Mouse (Mus musculus) embryonic facial prominence, embryonic 13.5 days (tissue): Measurements from ENCODE around the gene Gpr180. TPM values are rescaled to one million over a fixed set of nuclear protein-coding genes. Genes with fewer than 3 reads are reported as not detected.
A peak's percentile ranks its signal among the peaks of the same experiment; 100 is the strongest.
"Not testable (repeated sequence)": the region's sequence is repeated elsewhere in the genome, so short reads cannot be mapped to it uniquely, and the experiment has no call there.

ENCODE experiments used
- ATAC-seq: fragments of 200-750 bp; cut with Nextera tagmentation; 2 replicates; pipeline ENCODE4 v1.8.0; 2017; ENCODE audit warnings: low read depth; ENCODE audit not compliant: insufficient number of reproducible peaks, insufficient read depth, low FRiP score, low TSS enrichment
- H3K27ac ChIP-seq: fragments of 300-500 bp; sonication (generic); 2 replicates; pipeline ENCODE4 v1.5.1; 2015; ENCODE audit warnings: moderate library complexity, mild to moderate bottlenecking, inconsistent platforms
- H3K27me3 ChIP-seq: fragments of 300-500 bp; sonication (generic); 2 replicates; pipeline ENCODE4 v1.6.1; 2015; ENCODE audit warnings: mild to moderate bottlenecking, inconsistent platforms
- H3K36me3 ChIP-seq: fragments of 300-500 bp; sonication (generic); 2 replicates; pipeline ENCODE4 v1.6.1; 2015; ENCODE audit warnings: mild to moderate bottlenecking, inconsistent platforms
- H3K4me1 ChIP-seq: fragments of 300-500 bp; sonication (generic); 2 replicates; pipeline ENCODE4 v1.6.1; 2015; ENCODE audit warnings: inconsistent platforms
- H3K4me2 ChIP-seq: fragments of 300-500 bp; sonication (generic); 2 replicates; pipeline ENCODE4 v1.6.1; 2015; ENCODE audit warnings: moderate library complexity, mild to moderate bottlenecking, inconsistent platforms
- H3K4me3 ChIP-seq: fragments of 300-500 bp; sonication (generic); 2 replicates; pipeline ENCODE4 v1.5.1; 2015; ENCODE audit warnings: mild to moderate bottlenecking, inconsistent platforms
- H3K9ac ChIP-seq: fragments of 300-500 bp; sonication (generic); 2 replicates; pipeline ENCODE4 v1.6.1; 2015; ENCODE audit warnings: mild to moderate bottlenecking, inconsistent platforms
- H3K9me3 ChIP-seq: fragments of 300-500 bp; sonication (generic); 2 replicates; pipeline ENCODE4 v1.6.1; 2016; ENCODE audit warnings: inconsistent platforms
- WGBS: fragments of 180-500 bp; shearing (Covaris S2); methylation state at CpG from one replicate; pipeline ENCODE4 v1.1.7; 2015; ENCODE audit warnings: mixed read lengths; 5-methylcytosine and 5-hydroxymethylcytosine counted together
- polyA plus RNA-seq: library from polyadenylated mRNA; unstranded; fragments of >200 nt; fragmentation: Nextera tagmentation; extraction: Ambion mirVana; gene quantifications from 2 replicates; pipeline ENCODE4 v1.2.1, GENCODE M21; 2015

The Gpr180 gene
- 61.1 and 63.7 TPM in 2 replicates for polyA plus RNA-seq

DNA sequence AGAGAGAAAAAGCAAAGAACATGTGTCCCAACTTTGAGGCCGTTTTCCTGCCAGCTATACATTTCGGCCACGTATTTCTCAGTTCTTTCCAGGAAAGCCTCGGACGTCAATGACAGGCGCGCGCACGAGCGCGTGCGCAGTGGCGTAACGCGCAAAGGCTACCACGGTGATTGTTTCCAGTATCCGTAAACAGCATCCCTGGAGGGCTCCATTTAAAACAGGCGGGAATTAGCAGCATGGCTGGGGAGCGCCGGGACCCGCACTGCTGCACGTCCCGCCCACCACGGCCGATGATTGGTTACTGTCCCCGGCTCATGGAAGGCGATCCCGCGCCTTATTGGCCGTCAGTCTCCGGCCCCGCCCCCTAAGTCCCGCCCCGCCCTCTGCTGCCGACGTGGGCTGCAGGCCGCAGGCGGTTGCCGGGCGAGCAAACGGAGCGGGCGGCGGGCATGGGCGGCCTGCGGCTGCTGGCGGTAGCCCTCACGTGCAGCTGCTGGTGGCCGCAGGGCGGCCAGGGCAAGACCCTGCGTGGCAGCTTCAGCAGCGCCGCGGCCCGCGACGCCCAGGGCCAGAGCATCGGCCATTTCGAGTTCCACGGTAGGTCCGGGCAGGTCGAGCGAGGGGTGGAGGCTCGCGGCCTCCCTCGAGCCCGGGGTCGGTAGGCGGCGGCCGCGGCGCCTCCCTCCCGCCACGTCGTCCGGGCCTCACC is at the start of gene Gpr180:
Gene Gpr180, plus strand, starts transcription at position 415 of the 709 bp plus-strand sequence.
- Histone ChIP-seq H3K4me2 (peak within 1 kb of the TSS; percentile 76), H3K4me1 (peaks cover 16% of the 10 kb centered on the region), H3K27me3 (peaks cover 10% of the 10 kb centered on the region; the same call in 1 of the 2 replicates), H3K36me3 (peaks cover 27% of the 10 kb centered on the region), H3K27ac (peak within 1 kb of the TSS; percentile 82), H3K9ac (peak within 1 kb of the TSS; percentile 93), H3K9me3 (no peaks in the 10 kb centered on the region), H3K4me3 (peak within 1 kb of the TSS; percentile 88)
- under 1% methylated on average over 77 of the region's 77 CpGs for WGBS
- ATAC-seq: peak; percentile 97

DNA sequence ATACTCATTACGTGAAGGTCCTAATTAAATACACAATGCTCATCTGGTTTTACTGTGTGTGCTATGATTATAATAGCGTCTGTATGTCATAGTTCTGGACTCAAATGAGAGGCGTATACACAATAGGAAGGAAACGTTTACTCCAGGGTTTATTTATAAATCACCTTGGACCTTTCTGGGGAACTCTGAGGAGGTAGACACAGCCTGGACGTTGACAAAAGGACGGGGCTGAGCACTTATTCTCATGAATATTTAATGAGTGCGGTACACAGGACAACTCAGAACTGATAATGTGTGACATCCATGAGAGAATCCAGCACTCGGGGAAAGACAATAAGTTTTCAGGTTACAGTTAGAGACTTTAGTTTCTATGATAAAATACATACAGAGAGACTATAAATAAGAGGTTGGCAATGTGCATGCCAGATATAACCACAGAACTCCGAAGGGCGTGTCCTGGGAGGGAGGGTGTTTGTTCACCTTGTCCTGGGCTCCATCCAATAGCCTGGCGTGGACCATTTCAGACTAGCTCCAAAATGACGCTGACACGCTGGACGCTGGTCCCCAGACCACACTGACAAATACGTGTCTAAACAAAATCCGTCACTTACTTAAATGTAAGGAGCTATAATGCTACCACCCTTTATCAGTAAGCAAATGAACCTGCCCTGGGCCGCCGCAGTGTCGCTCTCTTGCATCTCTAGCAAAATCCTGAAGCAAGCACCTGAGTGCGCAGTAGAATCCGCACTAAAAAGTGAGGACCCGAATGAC is 48.3 kb upstream of the Gpr180 start:
- peak overlapping the region; percentile 69 for H3K4me3 ChIP-seq
- peak overlapping the region; percentile 71 for H3K27ac ChIP-seq
- no peak for ATAC-seq
- WGBS: 11% methylated on average over 22 of the region's 22 CpGs
- H3K36me3 ChIP-seq: no peaks in the 10 kb centered on the region
- peaks cover 8% of the 10 kb centered on the region; the same call in 1 of the 2 replicates for H3K27me3 ChIP-seq
- peak overlapping the region; percentile 66 for H3K9ac ChIP-seq
- H3K4me2 ChIP-seq: peak overlapping the region; percentile 71
- H3K4me1 ChIP-seq: peaks cover 5% of the 10 kb centered on the region
- H3K9me3 ChIP-seq: no peaks in the 10 kb centered on the region

DNA sequence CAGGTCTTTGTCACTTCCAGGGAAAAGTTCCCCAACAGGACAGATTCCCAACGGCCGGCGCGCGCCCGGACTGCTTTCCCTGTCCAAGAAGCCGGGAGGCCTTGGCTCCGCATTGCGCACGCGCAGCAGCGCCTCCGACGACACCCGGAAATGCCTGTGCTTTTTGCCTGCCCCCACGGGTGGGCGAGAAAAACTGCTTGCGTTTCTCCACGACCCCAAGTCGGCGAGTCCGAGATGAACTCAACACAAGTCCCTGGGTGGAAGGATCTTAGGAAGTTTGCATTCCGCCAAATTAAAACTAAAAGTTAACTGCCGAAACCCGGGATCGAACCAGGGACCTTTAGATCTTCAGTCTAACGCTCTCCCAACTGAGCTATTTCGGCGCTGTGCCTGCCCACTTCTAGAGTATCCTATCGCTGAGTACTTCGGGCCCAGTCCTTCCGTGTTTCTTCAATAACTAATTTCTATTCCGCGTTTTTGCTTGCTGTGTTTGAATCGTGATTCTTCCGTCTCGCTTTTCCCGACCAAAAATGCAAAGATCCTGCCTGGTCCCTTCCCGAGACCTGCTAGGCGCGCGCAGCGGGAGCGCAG is 47.6 kb upstream of the Gpr180 start:
- Histone ChIP-seq H3K27ac (peak overlapping the region; percentile 71), H3K4me1 (peaks cover 5% of the 10 kb centered on the region), H3K4me3 (peak overlapping the region; percentile 69), H3K27me3 (peaks cover 8% of the 10 kb centered on the region; the same call in 1 of the 2 replicates), H3K4me2 (peak overlapping the region; percentile 71), H3K36me3 (no peaks in the 10 kb centered on the region), H3K9me3 (no peaks in the 10 kb centered on the region), H3K9ac (peak overlapping the region; percentile 66)
- ATAC-seq: peak; percentile 69
- WGBS: under 1% methylated on average over 44 of the region's 44 CpGs

DNA sequence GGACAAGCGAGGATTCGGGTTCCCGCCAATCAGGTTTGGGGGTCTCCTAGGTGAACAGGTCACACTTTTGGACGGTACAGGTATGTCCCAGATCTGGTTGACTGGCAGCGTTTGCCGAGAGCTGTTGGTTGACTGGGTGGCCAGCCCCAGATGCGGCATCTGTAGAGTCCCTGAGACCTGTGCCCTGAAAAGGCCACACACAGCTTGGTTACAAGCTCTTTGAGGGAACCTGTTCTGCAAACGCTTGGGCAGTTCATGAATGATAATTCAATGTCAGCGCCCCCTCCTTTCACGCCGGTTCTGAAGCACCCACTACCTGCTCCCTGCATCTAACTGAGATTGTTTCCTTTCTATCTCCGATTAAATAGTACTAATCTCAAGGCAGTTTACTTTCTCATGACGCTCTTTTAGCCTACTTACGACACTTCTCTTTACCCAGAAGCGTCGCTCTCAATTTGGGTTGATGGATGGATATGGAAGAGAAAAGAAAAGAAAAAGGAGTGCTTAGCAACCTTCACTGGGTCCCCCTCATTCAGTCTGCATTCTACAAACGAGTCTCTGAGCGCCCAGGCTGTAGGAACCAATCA is 47.1 kb upstream of the Gpr180 start:
- WGBS: under 1% methylated on average over 18 of the region's 18 CpGs

DNA sequence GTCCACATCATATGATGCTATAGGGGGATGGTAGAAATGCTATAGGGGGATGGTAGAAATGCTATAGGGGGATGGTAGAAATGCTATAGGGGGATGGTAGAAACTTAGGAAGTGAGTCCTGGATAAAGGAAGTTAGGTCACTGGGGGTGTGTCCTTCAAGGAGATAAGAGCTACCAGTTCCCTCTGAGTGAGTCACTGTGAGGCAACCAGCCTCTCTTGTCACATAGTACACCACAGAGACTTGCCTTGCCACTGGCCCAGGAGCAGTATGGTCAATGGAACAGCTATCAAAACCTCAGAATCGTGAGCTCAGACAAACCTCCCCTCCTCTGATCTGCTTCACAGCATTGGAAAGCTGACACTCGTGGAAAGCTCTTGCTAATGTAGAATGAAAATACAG is 38.7 kb upstream of the Gpr180 start:
- no peaks in the 10 kb centered on the region for H3K36me3 ChIP-seq
- no peak overlapping the region for H3K9ac ChIP-seq
- H3K9me3 ChIP-seq: no peaks in the 10 kb centered on the region
- H3K4me1 ChIP-seq: no peaks in the 10 kb centered on the region
- 57% methylated on average over 2 of the region's 2 CpGs for WGBS
- H3K4me2 ChIP-seq: no peak overlapping the region
- H3K4me3 ChIP-seq: no peak overlapping the region
- ATAC-seq: no peak
- no peaks in the 10 kb centered on the region for H3K27me3 ChIP-seq
- no peak overlapping the region for H3K27ac ChIP-seq

More for the DNA sequence above, 47.1 kb upstream of the Gpr180 start:
- Histone ChIP-seq H3K9me3 (no peaks in the 10 kb centered on the region), H3K27ac (peak overlapping the region; percentile 71; the same call in 1 of the 2 replicates), H3K4me1 (peaks cover 5% of the 10 kb centered on the region), H3K36me3 (no peaks in the 10 kb centered on the region), H3K4me3 (peak overlapping the region; percentile 69), H3K9ac (peak overlapping the region; percentile 66), H3K4me2 (peak overlapping the region; percentile 71), H3K27me3 (peaks cover 8% of the 10 kb centered on the region; the same call in 1 of the 2 replicates)
- 0 out of 2 replicates have a peak, but pooled peaks have one; percentile 9 for ATAC-seq

DNA sequence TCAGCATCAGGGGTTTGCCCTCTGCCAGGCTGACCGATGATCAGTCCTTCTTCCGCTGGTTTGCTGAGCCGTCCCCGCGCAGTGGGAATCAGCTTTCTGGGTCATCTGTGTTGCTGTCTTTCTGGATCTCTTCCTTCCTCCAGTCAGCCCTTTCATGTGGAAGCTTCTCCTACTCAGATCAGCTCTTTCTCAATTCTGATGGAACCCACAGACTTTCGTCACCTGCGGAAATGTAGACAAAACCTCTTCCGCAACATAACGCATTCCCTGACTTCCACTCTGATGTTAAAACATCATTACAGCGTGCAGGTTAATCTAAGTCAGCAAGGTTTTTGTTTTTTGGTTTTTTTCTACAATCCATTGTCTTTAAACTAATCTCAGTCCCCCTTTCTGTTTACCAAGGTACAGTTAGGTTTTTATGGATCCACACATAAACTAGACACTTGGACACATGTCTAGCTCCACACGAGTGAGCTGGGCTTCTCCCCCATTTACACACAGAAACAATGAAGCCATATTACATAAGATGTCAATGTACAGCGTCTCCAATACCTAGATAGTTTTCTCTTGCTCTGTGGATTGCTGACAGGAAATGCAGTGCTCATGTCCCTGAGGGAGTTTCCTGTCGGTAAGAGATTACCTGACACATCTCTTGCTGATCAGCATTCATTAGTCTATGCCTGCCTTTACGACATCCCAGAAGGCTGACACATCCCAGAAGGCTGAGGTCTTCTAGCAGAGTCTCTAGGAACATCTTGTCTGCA is 35.5 kb upstream of the Gpr180 start:
- H3K4me2 ChIP-seq: no peak overlapping the region
- H3K4me3 ChIP-seq: no peak overlapping the region
- H3K9me3 ChIP-seq: no peaks in the 10 kb centered on the region
- no peak overlapping the region for H3K9ac ChIP-seq
- H3K27me3 ChIP-seq: no peaks in the 10 kb centered on the region
- no peaks in the 10 kb centered on the region for H3K4me1 ChIP-seq
- ATAC-seq: no peak
- 80% methylated on average over 14 of the region's 14 CpGs for WGBS
- no peaks in the 10 kb centered on the region for H3K36me3 ChIP-seq
- no peak overlapping the region for H3K27ac ChIP-seq

DNA sequence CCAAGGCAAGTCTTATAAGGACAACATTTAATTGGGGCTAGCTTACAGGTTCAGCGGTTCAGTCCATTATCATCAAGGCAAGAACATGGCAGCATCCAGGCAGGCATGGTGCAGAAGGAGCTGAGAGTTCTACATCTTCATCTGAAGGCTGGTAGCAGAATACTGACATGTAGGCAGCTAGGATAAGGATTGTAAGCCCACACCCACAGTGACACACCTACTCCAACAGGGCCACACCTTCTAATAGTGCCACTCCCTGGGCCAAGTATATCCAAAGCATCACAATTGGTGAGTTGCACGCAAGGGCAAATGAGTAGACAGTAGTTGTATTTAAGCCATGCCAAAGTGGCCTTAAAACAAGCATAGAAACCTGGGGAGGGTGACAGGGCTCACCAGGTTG is 29.5 kb upstream of the Gpr180 start:
- H3K9me3 ChIP-seq, H3K4me3 ChIP-seq, ATAC-seq, H3K4me1 ChIP-seq, H3K27ac ChIP-seq, H3K4me2 ChIP-seq, H3K27me3 ChIP-seq, H3K9ac ChIP-seq: not testable (repeated sequence)
- whole genome bisulfite sequencing: 97% methylated on average over 2 of the region's 2 CpGs
- H3K36me3 ChIP-seq: peaks cover 21% of the 10 kb centered on the region

DNA sequence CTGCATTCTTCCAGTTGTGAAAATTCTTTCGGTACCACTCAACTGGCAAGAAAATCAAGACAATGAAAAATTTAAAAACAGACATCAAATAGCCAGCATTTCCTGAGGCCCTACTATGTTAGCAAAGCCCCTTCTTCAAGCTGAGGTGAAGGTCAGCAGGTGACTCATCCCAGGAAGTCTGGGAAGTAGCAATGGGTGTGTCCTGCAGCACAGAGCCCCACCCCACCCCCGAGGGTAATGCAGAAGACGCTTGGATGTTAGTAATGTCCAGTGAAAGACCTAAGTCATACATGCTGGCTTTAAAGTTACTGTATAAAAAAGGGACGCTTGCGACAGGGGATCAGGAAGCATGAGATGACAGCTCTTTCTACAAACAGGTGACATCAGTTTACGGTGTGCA is 23.8 kb upstream of the Gpr180 start:
- Histone ChIP-seq H3K4me1 (no peaks in the 10 kb centered on the region), H3K9ac (no peak overlapping the region), H3K36me3 (peaks cover 73% of the 10 kb centered on the region), H3K9me3 (no peaks in the 10 kb centered on the region), H3K4me2 (no peak overlapping the region), H3K27ac (no peak overlapping the region), H3K4me3 (no peak overlapping the region), H3K27me3 (no peaks in the 10 kb centered on the region)
- no peak for ATAC-seq
- 89% methylated on average over 6 of the region's 6 CpGs for WGBS

DNA sequence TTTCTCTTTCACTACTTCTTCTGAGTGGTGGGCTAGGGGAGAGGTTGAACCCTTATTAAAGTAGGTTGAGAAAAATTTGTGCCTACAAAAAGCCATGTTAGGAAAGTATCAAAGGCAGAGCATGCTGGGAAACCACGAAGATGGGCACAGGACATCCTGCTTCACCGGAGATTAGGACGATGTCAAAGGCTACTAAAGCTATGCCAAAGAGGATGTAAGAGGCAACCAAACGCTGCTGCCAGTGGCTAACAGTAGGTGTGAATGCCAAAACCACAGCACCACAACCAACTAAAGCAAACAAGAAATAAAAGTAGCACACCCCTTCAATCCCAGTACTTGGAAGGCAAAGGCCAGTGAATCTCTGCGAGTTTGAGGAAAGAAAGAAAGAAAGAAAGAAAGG is 12.8 kb upstream of the Gpr180 start:
- H3K27me3 ChIP-seq: no peaks in the 10 kb centered on the region
- WGBS: 85% methylated on average over 5 of the region's 5 CpGs
- no peak overlapping the region for H3K4me2 ChIP-seq
- no peaks in the 10 kb centered on the region for H3K4me1 ChIP-seq
- no peak overlapping the region for H3K27ac ChIP-seq
- H3K4me3 ChIP-seq: no peak overlapping the region
- H3K36me3 ChIP-seq: peaks cover 83% of the 10 kb centered on the region
- H3K9ac ChIP-seq: no peak overlapping the region
- H3K9me3 ChIP-seq: no peaks in the 10 kb centered on the region
- ATAC-seq: no peak

DNA sequence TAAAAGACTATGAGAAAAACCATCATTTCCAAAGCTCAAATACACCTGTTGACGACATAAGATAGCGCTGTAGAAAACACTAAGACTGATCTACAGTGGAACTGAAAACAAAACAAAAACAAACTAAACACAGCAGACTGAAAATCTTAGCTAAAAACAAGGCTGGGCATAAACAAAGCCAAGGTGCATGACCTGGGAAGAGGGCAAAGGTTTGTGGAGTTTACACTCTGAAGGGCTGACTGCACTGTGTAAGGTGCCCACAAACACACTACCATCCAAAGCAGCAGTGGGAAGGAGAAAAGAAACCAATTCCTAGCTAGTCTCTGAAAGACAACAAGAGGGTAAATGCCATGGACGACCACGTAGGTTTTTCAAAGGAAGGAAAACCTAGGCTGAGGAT is 12.2 kb upstream of the Gpr180 start:
- Histone ChIP-seq H3K27me3 (no peaks in the 10 kb centered on the region), H3K9ac (no peak overlapping the region), H3K4me2 (no peak overlapping the region), H3K27ac (no peak overlapping the region), H3K9me3 (no peaks in the 10 kb centered on the region), H3K4me1 (no peaks in the 10 kb centered on the region), H3K36me3 (peaks cover 82% of the 10 kb centered on the region), H3K4me3 (no peak overlapping the region)
- WGBS: 90% methylated on average over 4 of the region's 4 CpGs
- no peak for ATAC-seq

DNA sequence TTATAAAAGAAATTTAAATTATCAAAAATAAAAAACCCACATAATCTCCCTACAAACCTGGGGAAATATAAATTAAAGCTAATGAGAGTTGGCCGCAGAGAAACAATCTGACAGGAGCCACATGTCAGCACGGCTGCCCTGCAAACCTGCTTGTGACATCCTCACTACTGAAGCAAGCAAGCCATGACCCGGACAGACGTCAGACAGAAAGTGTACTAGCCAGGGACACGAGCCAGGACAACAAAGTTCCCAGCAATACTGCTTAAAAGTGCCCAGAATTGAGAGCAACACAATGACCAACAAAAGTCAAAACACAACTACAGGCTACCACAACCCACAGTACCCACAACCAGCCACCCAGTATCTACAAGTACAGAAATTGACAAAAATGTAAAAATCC is 10.7 kb upstream of the Gpr180 start:
- 91% methylated on average over 5 of the region's 5 CpGs for WGBS
- H3K4me1 ChIP-seq: peaks cover 7% of the 10 kb centered on the region
- H3K27ac ChIP-seq: no peak overlapping the region
- no peak overlapping the region for H3K9ac ChIP-seq
- ATAC-seq: no peak
- no peaks in the 10 kb centered on the region for H3K27me3 ChIP-seq
- H3K4me2 ChIP-seq: no peak overlapping the region
- peaks cover 66% of the 10 kb centered on the region for H3K36me3 ChIP-seq
- no peak overlapping the region for H3K4me3 ChIP-seq
- no peaks in the 10 kb centered on the region for H3K9me3 ChIP-seq
